Mouse (Mus musculus) CH12.LX (cell line): ENCODE measurements at regions not wholly inside any gene's neighbourhood (a gene's known extent, or its start where the extent isn't known, plus 50 kb on each side); places are given as distances from the start of the nearest gene placed in this dataset.

ENCODE experiments used
- DNase-seq: peaks from one replicate; pipeline ENCODE4 v3.0.0-alpha.2; 2013; ENCODE audit errors: extremely low read depth
- H3K27ac ChIP-seq: 2 replicates; pipeline ENCODE4 v1.5.1; 2012; ENCODE audit warnings: low read depth, mild to moderate bottlenecking, control low read depth, moderate library complexity; ENCODE audit not compliant: insufficient read depth
- H3K27me3 ChIP-seq: replicated peaks from 2 replicates; pipeline ENCODE3; 2012; ENCODE audit warnings: inconsistent platforms
- H3K36me3 ChIP-seq, 2 experiments: replicated peaks in 1 of 2; 2 replicates each; pipeline versions ENCODE3 to v1.6.1; 2012; ENCODE audit warnings: inconsistent platforms in 1 of 2, low read length in 1 of 2, mild to moderate bottlenecking in 1 of 2, mixed read lengths in 1 of 2, moderate library complexity in 1 of 2; ENCODE audit not compliant: control insufficient read depth in 1 of 2, insufficient read depth in 1 of 2
- H3K4me1 ChIP-seq, 2 experiments: 2 replicates each; pipeline ENCODE4 v1.6.1; 2012; ENCODE audit warnings: inconsistent platforms in 1 of 2, moderate library complexity in 1 of 2; ENCODE audit not compliant: insufficient read depth in 2 of 2, control insufficient read depth in 1 of 2
- H3K4me2 ChIP-seq: 2 replicates; pipeline ENCODE4 v1.6.1; 2012; ENCODE audit warnings: low read depth, mild to moderate bottlenecking, control low read depth; ENCODE audit not compliant: poor library complexity, insufficient read depth, severe bottlenecking
- H3K4me3 ChIP-seq, 3 experiments: fragments of 150-350 bp in 1 of 3; sonication (generic) in 1 of 3; replicated peaks in 1 of 3; 2 replicates each; pipeline versions ENCODE3 to v1.5.1; 2011 to 2012; ENCODE audit warnings: low read depth in 2 of 3, low read length in 2 of 3, mild to moderate bottlenecking in 2 of 3, moderate library complexity in 2 of 3, control low read depth in 1 of 3, improper control_type of control experiment in 1 of 3, inconsistent platforms in 1 of 3, mixed read lengths in 1 of 3; ENCODE audit not compliant: poor library complexity in 1 of 3
- H3K79me2 ChIP-seq: replicated peaks from 2 replicates; pipeline ENCODE4 v1.6.1; 2012; ENCODE audit warnings: mild to moderate bottlenecking, moderate library complexity; ENCODE audit not compliant: control insufficient read depth, poor library complexity, insufficient read depth, severe bottlenecking; ENCODE audit errors: extremely low read depth
- H3K9ac ChIP-seq: 2 replicates; pipeline ENCODE4 v1.6.1; 2012; ENCODE audit warnings: low read depth, mild to moderate bottlenecking, control low read depth, moderate library complexity; ENCODE audit not compliant: insufficient read depth
- H3K9me3 ChIP-seq: replicated peaks from 2 replicates; pipeline ENCODE3; 2012; ENCODE audit warnings: low read length, inconsistent platforms, mixed read lengths
- CHD1 ChIP-seq: IDR thresholded peaks from 2 replicates; pipeline ENCODE4 v1.6.1; 2012; ENCODE audit warnings: low read depth, low read length, improper control_type of control experiment, inconsistent platforms
- CHD2 ChIP-seq: IDR thresholded peaks from 2 replicates; pipeline ENCODE4 v1.6.1; 2011; ENCODE audit warnings: low read length, improper control_type of control experiment
- CTCF ChIP-seq, 2 experiments: IDR thresholded peaks in 1 of 2; conservative IDR thresholded peaks in 1 of 2; 2 replicates each; pipeline ENCODE4 v1.5.1; 2011 to 2012; ENCODE audit warnings: low read depth in 2 of 2, low read length in 2 of 2, improper control_type of control experiment in 1 of 2, inconsistent platforms in 1 of 2, mild to moderate bottlenecking in 1 of 2, moderate library complexity in 1 of 2
- E2F4 ChIP-seq: IDR thresholded peaks from 2 replicates; pipeline ENCODE4 v1.6.1; 2011; ENCODE audit warnings: low read depth, low read length, improper control_type of control experiment; ENCODE audit not compliant: insufficient replicate concordance
- ELF1 ChIP-seq: IDR thresholded peaks from 2 replicates; pipeline ENCODE4 v1.6.1; 2014; ENCODE audit warnings: low read depth, mild to moderate bottlenecking, inconsistent platforms, low read length, improper control_type of control experiment
- EP300 ChIP-seq: IDR thresholded peaks from 2 replicates; pipeline ENCODE4 v1.6.1; 2011; ENCODE audit warnings: low read length, improper control_type of control experiment
- ETS1 ChIP-seq: conservative IDR thresholded peaks from 2 replicates; pipeline ENCODE4 v1.6.1; 2012; ENCODE audit warnings: low read depth, mild to moderate bottlenecking, inconsistent platforms, low read length, improper control_type of control experiment, moderate library complexity
- HCFC1 ChIP-seq: IDR thresholded peaks from 2 replicates; pipeline ENCODE4 v1.6.1; 2012; ENCODE audit warnings: low read depth, mild to moderate bottlenecking, inconsistent platforms, low read length, improper control_type of control experiment
- IRF4 ChIP-seq: IDR thresholded peaks from 2 replicates; pipeline ENCODE4 v1.6.1; 2014; ENCODE audit warnings: low read depth, mild to moderate bottlenecking, inconsistent platforms, low read length, improper control_type of control experiment
- JUN ChIP-seq: IDR thresholded peaks from 2 replicates; pipeline ENCODE4 v1.6.1; 2011; ENCODE audit warnings: low read depth, mild to moderate bottlenecking, low read length, improper control_type of control experiment, moderate library complexity; ENCODE audit not compliant: insufficient read depth
- KAT2A ChIP-seq: IDR thresholded peaks from 2 replicates; pipeline ENCODE4 v1.6.1; 2012; ENCODE audit warnings: low read length, improper control_type of control experiment, inconsistent platforms; ENCODE audit not compliant: insufficient replicate concordance
- MAFK ChIP-seq: IDR thresholded peaks from 2 replicates; pipeline ENCODE4 v1.6.1; 2011; ENCODE audit warnings: low read length, improper control_type of control experiment; ENCODE audit not compliant: insufficient replicate concordance
- MAZ ChIP-seq: IDR thresholded peaks from 2 replicates; pipeline ENCODE4 v1.6.1; 2012; ENCODE audit warnings: low read depth, mild to moderate bottlenecking, inconsistent platforms, low read length, improper control_type of control experiment, moderate library complexity
- MEF2A ChIP-seq: IDR thresholded peaks from 2 replicates; pipeline ENCODE4 v1.6.1; 2014; ENCODE audit warnings: low read depth, mild to moderate bottlenecking, inconsistent platforms, low read length, improper control_type of control experiment, borderline replicate concordance
- MXI1 ChIP-seq: IDR thresholded peaks from 2 replicates; pipeline ENCODE4 v1.6.1; 2011; ENCODE audit warnings: mild to moderate bottlenecking, low read depth, low read length, improper control_type of control experiment
- MYC ChIP-seq: IDR thresholded peaks from 2 replicates; pipeline ENCODE4 v1.6.1; 2011; ENCODE audit warnings: low read depth, mild to moderate bottlenecking, improper control_type of control experiment, low read length
- NELFE ChIP-seq: IDR thresholded peaks from 2 replicates; pipeline ENCODE4 v1.6.1; 2011; ENCODE audit warnings: low read depth, low read length, improper control_type of control experiment
- NRF1 ChIP-seq: IDR thresholded peaks from 2 replicates; pipeline ENCODE4 v1.6.1; 2014; ENCODE audit warnings: low read depth, mild to moderate bottlenecking, inconsistent platforms, low read length, improper control_type of control experiment, moderate library complexity
- PAX5 ChIP-seq: IDR thresholded peaks from 2 replicates; pipeline ENCODE4 v1.6.1; 2012; ENCODE audit warnings: low read length, inconsistent platforms, mixed read lengths
- POLR2A ChIP-seq: IDR thresholded peaks from 2 replicates; pipeline ENCODE4 v1.6.1; 2011; ENCODE audit warnings: low read depth, mild to moderate bottlenecking, improper control_type of control experiment, low read length
- RAD21 ChIP-seq: IDR thresholded peaks from 2 replicates; pipeline ENCODE4 v1.6.1; 2011; ENCODE audit warnings: low read depth, mild to moderate bottlenecking, low read length, improper control_type of control experiment, moderate library complexity
- RCOR1 ChIP-seq: conservative IDR thresholded peaks from 2 replicates; pipeline ENCODE4 v1.6.1; 2012; ENCODE audit warnings: low read depth, mild to moderate bottlenecking, inconsistent platforms, low read length, improper control_type of control experiment
- SMC3 ChIP-seq: IDR thresholded peaks from 2 replicates; pipeline ENCODE4 v1.6.1; 2011; ENCODE audit warnings: low read depth, low read length, improper control_type of control experiment
- TBP ChIP-seq: conservative IDR thresholded peaks from 2 replicates; pipeline ENCODE4 v1.6.1; 2011; ENCODE audit warnings: low read depth, low read length, improper control_type of control experiment
- TCF12 ChIP-seq: IDR thresholded peaks from 2 replicates; pipeline ENCODE4 v1.6.1; 2014; ENCODE audit warnings: low read depth, mild to moderate bottlenecking, inconsistent platforms, low read length, improper control_type of control experiment
- UBTF ChIP-seq: IDR thresholded peaks from 2 replicates; pipeline ENCODE4 v1.6.1; 2012; ENCODE audit warnings: low read depth, mild to moderate bottlenecking, inconsistent platforms, low read length, improper control_type of control experiment, moderate library complexity
- USF1 ChIP-seq: IDR thresholded peaks from 2 replicates; pipeline ENCODE4 v1.6.1; 2014; ENCODE audit warnings: low read depth, mild to moderate bottlenecking, inconsistent platforms, low read length, improper control_type of control experiment
- USF2 ChIP-seq: conservative IDR thresholded peaks from 2 replicates; pipeline ENCODE4 v1.6.1; 2011; ENCODE audit warnings: low read depth, low read length, improper control_type of control experiment
- ZC3H11A ChIP-seq: IDR thresholded peaks from 2 replicates; pipeline ENCODE4 v1.6.1; 2012; ENCODE audit warnings: low read depth, mild to moderate bottlenecking, inconsistent platforms, low read length, improper control_type of control experiment
- ZKSCAN1 ChIP-seq: IDR thresholded peaks from 2 replicates; pipeline ENCODE4 v1.6.1; 2012; ENCODE audit warnings: low read depth, inconsistent platforms, low read length, improper control_type of control experiment, borderline replicate concordance
- ZMIZ1 ChIP-seq: IDR thresholded peaks from 2 replicates; pipeline ENCODE4 v1.6.1; 2012; ENCODE audit warnings: low read depth, mild to moderate bottlenecking, inconsistent platforms, low read length, improper control_type of control experiment
- dilution Hi-C: fragments of 300-500 bp; cut with MboI; formaldehyde crosslinking; loops from 2 replicates; pipeline ENCODE4 v1.14.3; 2020; ENCODE audit warnings: low sequenced_read_pairs; ENCODE audit not compliant: extremely low pct_unique_long_range_greater_than_20kb, extremely low pct_ligation_motif_present
- in situ Hi-C: fragments of 300-500 bp; cut with MboI; formaldehyde crosslinking; loops from 3 replicates; pipeline ENCODE4 v1.14.3; 2019; ENCODE audit warnings: low sequenced_read_pairs, low pct_ligation_motif_present, low pct_unique_long_range_greater_than_20kb, mixed read lengths

GRCm38 (mm10) chr13:102627786-102628185 is 65.6 kb upstream of the Cd180 start:
- dilution Hi-C loops, result no loop called here
- Histone ChIP-seq H3K4me3 (no peak overlapping the region), H3K27ac (no peak overlapping the region), H3K4me2 (no peak overlapping the region), H3K4me1 (no peaks in the 10 kb centered on the region), H3K9me3 (no peaks in the 10 kb centered on the region), H3K9ac (no peak overlapping the region), H3K36me3 (no peaks in the 10 kb centered on the region), H3K27me3 (no peaks in the 10 kb centered on the region), H3K79me2 (no peaks in the 10 kb centered on the region)
- TF ChIP-seq ZMIZ1, result no peak
- TF ChIP-seq IRF4, result no peak
- TF ChIP-seq MAZ, result no peak
- no peak for TF ChIP-seq USF1
- TF ChIP-seq RAD21, result no peak
- no peak for TF ChIP-seq MEF2A
- no peak for TF ChIP-seq TBP
- TF ChIP-seq RCOR1, result no peak
- TF ChIP-seq CTCF (conservative IDR thresholded peaks at IDR 0.05 in 1 of 2, IDR thresholded peaks at IDR 0.05 in 1 of 2; ENCODE audit: low read depth in 2 of 2, low read length in 2 of 2), result no peak
- no peak for TF ChIP-seq PAX5
- no peak for TF ChIP-seq UBTF
- no peak for TF ChIP-seq KAT2A
- TF ChIP-seq NELFE, result no peak
- TF ChIP-seq CHD1, result no peak
- TF ChIP-seq POLR2A, result no peak
- no peak for TF ChIP-seq USF2
- TF ChIP-seq SMC3, result no peak
- in situ Hi-C loops, result loop anchor here (25.0 kb wide), 1 partner anchor 890 kb away; no protein-coding TSS in a partner anchor
- DNase-seq, result no peak

- Histone ChIP-seq H3K79me2 (no peaks in the 10 kb centered on the region), H3K36me3 (no peaks in the 10 kb centered on the region), H3K27ac (no peak overlapping the region), H3K27me3 (no peaks in the 10 kb centered on the region), H3K4me1 (no peaks in the 10 kb centered on the region), H3K9me3 (no peaks in the 10 kb centered on the region), H3K9ac (no peak overlapping the region), H3K4me3 (no peak overlapping the region), H3K4me2 (no peak overlapping the region)
- in situ Hi-C loops (loop anchor here (25.0 kb wide), 1 partner anchor 892 kb away; no protein-coding TSS in a partner anchor), dilution Hi-C loops (no loop called here)
- no peak for DNase-seq
- no peak for TF ChIP-seq ZKSCAN1
- TF ChIP-seq ETS1, result no peak
- no peak for TF ChIP-seq E2F4
- TF ChIP-seq NRF1, result no peak
- no peak for TF ChIP-seq RAD21
- TF ChIP-seq HCFC1, result no peak
- no peak for TF ChIP-seq ELF1
- TF ChIP-seq IRF4, result no peak
- TF ChIP-seq JUN, result no peak
- no peak for TF ChIP-seq RCOR1
- no peak for TF ChIP-seq MAFK
- TF ChIP-seq KAT2A, result no peak
- no peak for TF ChIP-seq EP300
- no peak for TF ChIP-seq MXI1
- TF ChIP-seq ZC3H11A, result no peak
- TF ChIP-seq MYC, result no peak
- no peak for TF ChIP-seq POLR2A
- no peak for TF ChIP-seq CHD2
- no peak for TF ChIP-seq TCF12
Measured at GRCm38 (mm10) chr13:102629176-102629575, 64.2 kb upstream of the Cd180 start.
